Mouse (Mus musculus) cerebellum, adult 11 months (tissue): ENCODE measurements around the gene Sdad1.

Experiments
- DNase-seq: peaks from one replicate; pipeline ENCODE4 v3.0.0; 2022

The Sdad1 gene

GRCm38 (mm10) chr5:92304291-92304690 lies 6.0 kb downstream of the Sdad1 start:
- no peak for DNase-seq

DNA sequence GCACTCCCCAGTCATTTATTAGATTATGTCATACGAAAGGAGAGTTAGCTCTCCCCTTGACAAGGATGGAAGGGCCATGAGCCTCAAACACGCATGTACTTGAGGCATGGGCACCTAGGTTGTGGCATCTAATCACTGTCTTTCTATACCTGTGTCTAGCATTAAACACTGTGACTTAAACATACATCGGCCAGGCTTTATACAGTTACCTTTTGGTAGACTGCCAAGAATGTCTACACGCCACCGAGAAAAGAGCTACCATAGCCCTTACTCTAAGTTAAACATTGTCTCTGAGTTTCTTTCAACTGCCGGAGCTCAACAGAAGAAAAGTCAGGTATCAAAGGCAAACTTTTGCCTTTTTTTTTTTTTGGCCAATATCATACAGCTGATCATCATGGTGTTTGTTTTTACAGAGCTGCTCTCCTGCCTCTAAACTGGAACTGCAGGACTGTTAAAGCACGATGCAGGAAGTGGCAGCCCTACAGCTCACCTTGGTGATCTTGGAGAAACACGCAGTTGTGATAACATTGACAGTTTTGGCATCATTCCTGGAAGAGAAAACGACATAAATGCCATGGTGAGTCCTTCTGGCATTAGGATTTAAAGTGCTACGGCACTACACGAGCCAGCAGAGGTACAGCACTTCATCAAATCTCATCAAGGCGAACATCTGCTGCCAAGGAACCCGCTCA lies 8.0 kb downstream of the Sdad1 start:
- no peak for DNase-seq

DNA sequence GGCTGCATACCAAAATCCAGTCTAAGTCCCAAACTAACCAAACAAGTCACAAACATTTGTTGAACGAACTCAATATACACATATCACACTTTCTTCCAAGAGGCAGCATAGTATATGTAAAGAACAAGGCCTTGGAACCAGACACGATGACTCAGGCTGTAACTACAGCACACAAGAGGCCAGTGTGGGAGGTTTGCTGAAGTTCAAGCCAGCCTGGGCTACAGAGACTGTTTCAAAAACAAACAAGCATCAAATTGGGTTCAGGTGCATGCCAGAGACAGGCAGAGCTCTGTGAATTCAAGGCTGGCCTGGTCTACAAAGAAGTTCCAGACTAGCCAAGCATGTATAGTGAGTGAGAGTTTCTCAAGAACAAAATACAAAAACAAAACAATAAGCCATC lies 15.8 kb downstream of the Sdad1 start:
- no peak for DNase-seq

- no peak for DNase-seq
Observed at GRCm38 (mm10) chr5:92291652-92292414, 18.4 kb downstream of the Sdad1 start.

GRCm38 (mm10) chr5:92287840-92288239 lies 22.4 kb downstream of the Sdad1 start:
- no peak for DNase-seq

- DNase-seq = no peak
Observed at GRCm38 (mm10) chr5:92283107-92283506, 27.2 kb downstream of the Sdad1 start.

DNA sequence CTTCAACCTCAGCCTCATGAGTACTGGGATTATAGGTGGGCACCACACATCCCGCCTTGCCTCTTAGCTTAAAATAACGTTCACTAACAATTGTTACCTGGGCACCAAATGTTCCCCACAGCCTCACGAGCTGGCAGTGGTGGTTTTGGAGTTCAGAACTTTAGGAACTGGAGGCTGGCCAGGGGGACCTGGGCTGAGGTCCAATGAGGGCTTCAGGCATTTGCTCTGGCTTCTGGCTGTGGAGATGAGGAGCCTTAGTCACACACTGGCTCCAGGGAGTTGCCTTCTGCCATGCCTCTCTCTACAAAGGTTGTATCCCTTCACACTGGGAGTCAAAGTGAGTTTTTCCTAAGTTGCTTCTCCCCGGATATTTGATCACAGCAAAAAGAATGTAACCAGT lies 27.7 kb downstream of the Sdad1 start:
- no peak for DNase-seq

GRCm38 (mm10) chr5:92278942-92279537 lies 31.2 kb downstream of the Sdad1 start:
- no peak for DNase-seq

GRCm38 (mm10) chr5:92277437-92278394 lies 32.6 kb downstream of the Sdad1 start, which contains the start of gene Naaa:
Gene Naaa, minus strand, starts transcription at chr5:92278170.
- DNase-seq = peak; percentile 81

DNA sequence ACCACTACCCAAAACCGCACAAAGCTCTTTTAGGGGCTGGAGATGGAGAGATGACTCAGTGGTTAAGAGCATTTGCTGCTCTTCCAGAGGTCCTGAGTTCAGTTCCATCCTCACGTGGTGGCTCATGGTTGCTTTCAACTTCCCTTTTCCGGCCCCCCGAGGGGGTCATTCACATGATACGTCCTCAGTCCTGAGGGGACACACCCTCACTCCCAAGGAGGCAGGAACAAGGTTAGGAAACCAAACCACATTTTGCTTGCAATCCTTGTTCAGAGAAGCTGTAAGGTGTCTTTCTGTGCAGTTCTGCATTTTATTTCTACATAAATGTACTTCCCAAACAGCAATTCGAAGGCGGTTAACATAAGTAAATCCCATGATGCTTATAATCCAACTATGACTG lies 39.8 kb downstream of the Sdad1 start:
- no peak for DNase-seq

DNA sequence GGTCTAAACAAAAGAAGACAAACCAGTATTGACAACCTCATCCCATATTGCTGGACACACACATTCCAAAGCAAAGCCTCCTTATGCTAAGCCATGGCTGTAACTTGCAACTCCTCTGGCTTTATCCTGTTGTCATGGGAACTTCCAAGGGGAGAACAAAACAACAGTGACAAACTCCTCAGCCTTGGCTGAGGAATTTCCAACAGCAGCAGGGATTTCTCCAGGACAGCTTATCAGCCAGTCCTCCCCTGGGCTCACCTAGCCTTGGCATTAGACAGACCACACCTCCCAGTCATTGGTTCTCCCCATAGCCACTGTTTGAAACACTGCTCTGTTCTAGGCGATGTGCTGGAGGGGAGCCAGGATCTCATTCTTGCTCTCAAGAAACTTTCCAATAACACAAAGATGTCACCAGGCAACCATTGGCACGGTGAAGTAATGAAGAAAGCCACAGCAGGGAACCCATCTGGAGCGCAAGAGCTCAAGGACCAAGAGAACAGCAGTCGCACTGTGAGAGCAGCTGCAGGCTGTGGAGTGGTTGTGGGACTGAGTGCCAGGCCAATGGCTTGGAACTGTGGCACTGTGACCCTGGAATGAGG lies 46.4 kb downstream of the Sdad1 start:
- no peak for DNase-seq

DNA sequence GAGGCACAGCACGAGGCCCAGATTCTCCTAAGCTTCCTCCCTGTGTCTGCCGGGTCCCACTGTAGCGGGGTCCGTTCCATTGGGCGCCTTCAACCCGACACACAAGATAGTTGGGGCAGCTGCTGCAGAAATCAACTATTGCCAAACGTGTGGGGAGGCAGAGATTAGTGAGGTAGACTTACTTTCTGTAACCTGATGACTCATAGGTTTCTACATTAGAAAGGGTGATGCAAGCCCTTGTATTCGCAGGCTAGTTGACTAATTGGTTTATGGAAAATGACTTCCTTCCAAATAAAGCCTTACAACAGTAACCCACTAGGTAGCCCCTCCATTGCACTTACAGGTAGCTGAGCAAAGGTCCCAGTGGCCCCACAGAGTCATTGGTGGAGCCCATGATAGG lies 47.6 kb downstream of the Sdad1 start:
- DNase-seq = no peak

GRCm38 (mm10) chr5:92256218-92256617 lies 54.1 kb downstream of the Sdad1 start, which contains the start of gene Ppef2:
Gene Ppef2, minus strand, starts transcription at chr5:92256278.
- DNase-seq = no peak

GRCm38 (mm10) chr5:92254476-92254875 lies 55.8 kb downstream of the Sdad1 start:
- no peak for DNase-seq

DNA sequence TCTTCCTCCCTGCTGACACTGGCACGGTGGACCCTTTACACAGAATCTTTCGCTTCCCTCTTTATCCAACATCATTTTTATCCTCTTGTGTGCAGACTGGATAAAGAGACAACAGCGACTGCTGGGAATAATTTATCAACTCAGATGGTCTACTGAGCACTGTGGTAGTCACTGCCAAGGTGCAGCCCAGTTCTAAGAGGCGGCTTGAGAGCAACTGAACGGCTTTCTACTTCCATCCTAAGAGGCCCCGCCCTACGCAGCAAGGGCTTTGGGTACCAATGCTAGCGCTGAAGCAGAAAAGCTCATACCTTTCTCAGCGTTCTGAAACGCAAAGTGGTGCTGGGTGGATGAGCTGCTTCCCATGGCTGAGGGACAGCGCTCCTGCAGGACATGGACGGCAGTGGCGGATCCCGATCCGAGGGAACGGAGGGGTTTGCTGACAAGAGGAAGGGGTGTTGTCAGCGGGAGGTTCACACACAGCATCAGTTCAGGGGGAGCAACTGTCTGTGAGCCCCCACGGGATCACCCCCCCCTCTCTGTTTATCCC lies 57.4 kb downstream of the Sdad1 start:
- no peak for DNase-seq

DNA sequence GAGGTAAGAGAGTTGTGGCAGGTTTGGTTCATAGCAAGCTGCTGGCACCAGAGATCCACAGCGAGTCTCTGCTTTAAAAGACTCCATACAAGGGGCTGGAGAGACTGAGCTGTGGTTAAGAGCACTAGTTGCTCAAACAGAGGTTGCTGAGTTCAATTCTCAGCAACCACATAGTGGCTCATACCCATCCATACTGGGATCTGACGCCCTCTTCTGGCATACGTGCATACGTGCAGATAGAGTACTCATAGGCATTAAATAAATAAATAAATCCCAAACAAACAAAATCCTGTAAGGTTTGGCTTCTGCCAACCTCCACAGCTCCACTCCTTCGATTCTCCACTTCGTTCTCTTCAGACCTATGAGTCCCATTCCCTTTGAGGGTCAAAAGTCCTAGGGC lies 58.2 kb downstream of the Sdad1 start:
- DNase-seq = no peak

GRCm38 (mm10) chr5:92248614-92249013 lies 61.7 kb downstream of the Sdad1 start:
- DNase-seq = no peak

DNA sequence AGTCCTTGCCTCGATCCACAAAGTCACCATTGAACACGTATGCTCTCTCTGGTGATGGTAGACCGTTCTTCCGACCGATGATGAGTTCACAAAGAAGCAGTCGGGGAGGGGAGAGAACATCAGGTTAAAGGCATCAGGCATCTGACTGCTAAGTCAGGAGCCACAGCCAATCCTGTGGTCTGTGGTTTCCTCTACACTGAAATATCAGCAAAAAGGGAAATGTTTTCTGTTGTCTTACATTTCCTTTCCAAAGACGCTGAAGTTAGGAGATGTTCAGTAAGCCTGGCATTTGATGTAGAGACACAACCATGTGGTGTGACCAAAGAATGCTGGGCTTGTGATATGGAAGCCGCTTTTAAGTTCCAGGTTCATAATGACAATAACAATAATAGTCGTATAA lies 64.8 kb downstream of the Sdad1 start:
- DNase-seq = no peak

DNA sequence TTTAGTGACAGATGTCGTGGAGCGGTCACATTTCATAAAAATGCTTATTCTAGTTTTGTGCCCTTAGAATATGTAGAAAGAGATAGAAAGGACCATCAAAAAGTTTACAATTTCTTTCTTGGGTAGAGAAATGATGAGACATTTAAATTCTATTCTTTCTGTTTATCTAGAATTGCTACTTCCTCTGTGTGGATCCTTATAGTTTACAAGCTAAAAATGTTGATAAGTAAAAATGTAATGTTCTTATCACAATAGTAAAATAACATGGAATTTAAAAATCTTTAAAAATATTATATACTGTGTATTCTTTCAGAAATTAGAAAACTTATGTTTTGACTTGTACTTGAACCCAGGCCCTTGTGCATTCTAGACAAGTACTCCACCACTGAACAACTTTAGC lies 65.4 kb downstream of the Sdad1 start:
- DNase-seq = no peak

DNA sequence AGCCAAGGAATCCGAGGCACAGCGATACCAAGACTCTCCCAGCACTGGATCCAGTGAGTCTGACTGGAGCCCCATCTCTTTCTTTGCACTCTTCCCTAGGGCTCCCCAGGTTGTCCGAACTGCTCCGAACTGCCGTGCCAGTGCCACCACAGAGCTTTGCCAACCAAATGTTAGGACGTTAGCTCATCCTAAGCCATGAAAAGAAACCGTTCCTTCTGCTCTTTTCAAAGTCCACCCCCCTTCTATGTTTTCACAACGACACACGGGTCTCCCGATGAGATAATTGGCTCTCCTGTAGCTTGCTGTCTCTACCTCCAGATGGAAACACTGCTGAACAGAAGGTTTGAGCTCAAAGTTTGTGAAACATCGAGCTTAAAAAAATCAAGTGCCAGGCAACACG lies 69.5 kb downstream of the Sdad1 start:
- no peak for DNase-seq

- DNase-seq = peak; percentile 50
Observed at GRCm38 (mm10) chr5:92239333-92240232, 70.7 kb downstream of the Sdad1 start.
